Mouse (Mus musculus): ENCODE data around the gene Satb2. TPM values are rescaled to one million over a fixed set of nuclear protein-coding genes. Genes with fewer than 3 reads are reported as not detected.

Satb2 gene
- polyA plus RNA-seq, 1 experiment from 2014 or later = 2.1 TPM

GRCm38 (mm10) chr1:56955739-56956085, 22.7 kb downstream of the Satb2 start:
- no peaks in the 10 kb centered on the region for H3K36me3 ChIP-seq
- no peak overlapping the region for H3K4me3 ChIP-seq
- H3K4me1 ChIP-seq = peaks cover 23% of the 10 kb centered on the region
- H3K4me2 ChIP-seq (replicated peaks) = no peak overlapping the region
- H3K9me3 ChIP-seq = no peaks in the 10 kb centered on the region
- no peak overlapping the region for H3K27ac ChIP-seq
- WGBS = 69% methylated on average over 12 of the region's 12 CpGs
- H3K27me3 ChIP-seq = peaks cover 18% of the 10 kb centered on the region
- ATAC-seq (ENCODE audit: low FRiP score, low read depth) = no peak
- no peak overlapping the region for H3K9ac ChIP-seq

- no peaks in the 10 kb centered on the region for H3K36me3 ChIP-seq
- no peak overlapping the region for H3K4me2 ChIP-seq (replicated peaks)
- no peaks in the 10 kb centered on the region for H3K9me3 ChIP-seq
- no peak for ATAC-seq (ENCODE audit: low FRiP score, low read depth)
- H3K27me3 ChIP-seq = peaks cover 13% of the 10 kb centered on the region
- peaks cover 23% of the 10 kb centered on the region for H3K4me1 ChIP-seq
- no peak overlapping the region for H3K9ac ChIP-seq
- WGBS = 46% methylated on average over 14 of the region's 14 CpGs
- H3K4me3 ChIP-seq = no peak overlapping the region
- no peak overlapping the region for H3K27ac ChIP-seq
Measured at GRCm38 (mm10) chr1:56955055-56955738, 23.3 kb downstream of the Satb2 start.

DNA sequence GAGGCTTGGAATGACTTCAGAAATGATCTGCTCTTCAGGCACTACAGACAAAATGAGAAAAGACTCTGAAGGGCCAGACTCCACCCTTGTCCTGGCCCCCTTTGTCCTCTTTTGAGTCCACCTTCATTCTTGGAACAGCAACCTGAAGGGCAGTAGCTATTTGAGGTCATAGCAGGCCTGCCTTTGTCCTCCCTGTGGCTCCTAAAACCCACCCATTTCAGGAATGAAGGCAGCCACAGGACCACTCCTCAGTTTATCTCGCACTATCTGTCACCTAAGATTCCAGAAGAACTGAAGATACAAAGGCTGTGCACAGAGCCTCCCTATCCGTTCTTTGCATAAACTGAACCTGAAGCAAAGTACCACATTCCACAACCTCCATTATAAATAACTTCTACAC, 24.9 kb downstream of the Satb2 start:
- Histone ChIP-seq H3K9me3 (no peaks in the 10 kb centered on the region), H3K27me3 (peaks cover 10% of the 10 kb centered on the region; the same call in 1 of the 2 replicates), H3K4me3 (no peak overlapping the region), H3K4me2 (replicated peaks) (no peak overlapping the region), H3K9ac (no peak overlapping the region), H3K36me3 (no peaks in the 10 kb centered on the region), H3K4me1 (peaks cover 15% of the 10 kb centered on the region), H3K27ac (no peak overlapping the region)
- 83% methylated on average over 2 of the region's 2 CpGs for WGBS
- no peak for ATAC-seq (ENCODE audit: low FRiP score, low read depth)

DNA sequence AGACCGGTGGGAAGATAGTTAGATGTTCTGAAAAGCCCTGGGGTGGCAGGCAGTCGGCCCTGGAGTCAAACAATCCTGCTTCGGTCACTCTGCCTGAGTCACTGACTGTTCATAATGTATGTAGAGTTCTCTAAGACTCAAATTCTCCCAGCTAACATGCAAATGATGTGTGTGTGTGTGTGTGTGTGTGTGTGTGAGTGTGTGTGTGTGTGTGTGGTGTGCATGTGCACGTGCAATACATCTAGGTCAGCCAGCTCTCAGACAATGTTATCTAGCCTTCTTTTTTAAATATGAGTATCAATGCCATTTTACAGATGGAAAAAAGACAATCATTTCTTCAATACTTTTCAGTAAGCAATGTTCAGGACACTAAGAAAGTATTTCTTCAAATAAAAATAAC, 26.5 kb downstream of the Satb2 start:
- H3K4me3 ChIP-seq = no peak overlapping the region
- H3K27ac ChIP-seq = no peak overlapping the region
- ATAC-seq (ENCODE audit: low FRiP score, low read depth) = no peak
- WGBS = 79% methylated on average over 4 of the region's 4 CpGs
- H3K4me2 ChIP-seq (replicated peaks) = no peak overlapping the region
- H3K4me1 ChIP-seq = 0 out of 2 replicates have a peak, but pooled peaks cover 7% of the 10 kb centered on the region
- H3K9me3 ChIP-seq = no peaks in the 10 kb centered on the region
- H3K36me3 ChIP-seq = no peaks in the 10 kb centered on the region
- no peak overlapping the region for H3K9ac ChIP-seq
- H3K27me3 ChIP-seq = peaks cover 10% of the 10 kb centered on the region; the same call in 1 of the 2 replicates

DNA sequence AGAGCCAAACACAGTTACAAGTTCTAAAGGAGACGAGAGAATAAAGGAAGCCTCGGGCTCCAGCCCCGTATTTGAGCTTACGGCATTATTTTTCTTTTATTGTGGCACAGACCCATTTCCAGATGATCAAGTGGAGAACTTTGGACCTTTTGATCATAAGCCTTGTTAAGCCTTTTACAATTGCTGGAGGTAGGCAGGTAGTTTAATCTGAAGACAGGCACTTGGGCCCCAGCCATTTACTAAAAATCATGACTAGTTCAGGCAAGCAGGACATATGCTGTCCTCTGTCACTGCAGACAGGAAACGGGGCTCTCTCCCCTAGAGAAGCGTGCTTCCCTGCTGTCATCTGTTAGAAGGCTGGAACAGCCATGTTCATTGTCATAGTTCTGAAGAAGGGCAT, 26.9 kb downstream of the Satb2 start:
- 39% methylated on average over 6 of the region's 6 CpGs for WGBS

DNA sequence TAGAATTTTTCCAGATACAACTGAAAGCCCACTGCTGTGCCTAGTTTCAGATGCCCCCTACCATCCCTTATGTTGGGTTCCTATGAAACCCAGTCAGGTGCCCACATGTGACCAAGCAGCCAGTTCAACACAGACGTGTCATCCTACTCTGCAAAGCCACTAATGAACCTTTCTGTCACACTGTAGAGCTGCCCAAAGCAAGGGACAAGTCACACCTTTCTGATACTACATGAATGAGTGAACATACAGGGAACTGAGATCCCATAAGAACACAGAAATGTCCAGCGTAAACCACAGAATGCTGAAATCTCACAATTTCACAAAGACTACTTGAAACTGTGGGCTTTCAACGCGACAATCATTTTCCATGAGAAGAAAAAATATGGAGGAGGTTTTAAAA, 39.0 kb downstream of the Satb2 start:
- Histone ChIP-seq H3K27me3 (no peaks in the 10 kb centered on the region), H3K9ac (no peak overlapping the region), H3K4me1 (no peaks in the 10 kb centered on the region), H3K4me2 (replicated peaks) (no peak overlapping the region), H3K9me3 (no peaks in the 10 kb centered on the region), H3K4me3 (no peak overlapping the region), H3K27ac (no peak overlapping the region), H3K36me3 (no peaks in the 10 kb centered on the region)
- ATAC-seq (ENCODE audit: low FRiP score, low read depth) = no peak
- 86% methylated on average over 4 of the region's 4 CpGs for WGBS

More for the DNA sequence above, 26.9 kb downstream of the Satb2 start:
- Histone ChIP-seq H3K9me3 (no peaks in the 10 kb centered on the region), H3K27me3 (peaks cover 10% of the 10 kb centered on the region; the same call in 1 of the 2 replicates), H3K4me1 (0 out of 2 replicates have a peak, but pooled peaks cover 7% of the 10 kb centered on the region), H3K27ac (no peak overlapping the region), H3K36me3 (no peaks in the 10 kb centered on the region), H3K4me3 (no peak overlapping the region), H3K4me2 (replicated peaks) (no peak overlapping the region), H3K9ac (no peak overlapping the region)
- ATAC-seq (ENCODE audit: low FRiP score, low read depth) = no peak

DNA sequence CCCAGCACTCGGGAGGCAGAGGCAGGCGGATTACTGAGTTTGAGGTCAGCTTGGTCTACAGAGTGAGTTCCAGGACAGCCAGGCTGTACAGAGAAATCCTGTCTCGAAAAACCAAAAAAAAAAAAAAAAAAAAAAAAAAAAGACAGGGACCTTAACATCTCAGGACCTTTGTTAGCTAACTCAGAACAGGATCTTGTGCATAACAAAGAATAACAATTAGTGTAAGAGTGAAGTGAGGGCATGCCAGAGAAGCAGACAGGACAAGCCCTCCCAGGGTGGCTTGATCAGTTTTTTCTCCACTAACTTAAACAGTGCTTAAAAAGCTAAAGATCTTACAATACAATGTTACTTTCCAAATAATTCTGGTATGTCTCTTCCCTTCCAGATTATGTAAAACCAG, 40.0 kb downstream of the Satb2 start:
- H3K27ac ChIP-seq = no peak overlapping the region
- 87% methylated on average over 3 of the region's 3 CpGs for WGBS
- no peaks in the 10 kb centered on the region for H3K27me3 ChIP-seq
- H3K9ac ChIP-seq = no peak overlapping the region
- 0 out of 2 replicates have a peak, but pooled peaks cover 2% of the 10 kb centered on the region for H3K4me1 ChIP-seq
- no peak for ATAC-seq (ENCODE audit: low FRiP score, low read depth)
- no peak overlapping the region for H3K4me2 ChIP-seq (replicated peaks)
- H3K36me3 ChIP-seq = no peaks in the 10 kb centered on the region
- H3K9me3 ChIP-seq = no peaks in the 10 kb centered on the region
- no peak overlapping the region for H3K4me3 ChIP-seq

DNA sequence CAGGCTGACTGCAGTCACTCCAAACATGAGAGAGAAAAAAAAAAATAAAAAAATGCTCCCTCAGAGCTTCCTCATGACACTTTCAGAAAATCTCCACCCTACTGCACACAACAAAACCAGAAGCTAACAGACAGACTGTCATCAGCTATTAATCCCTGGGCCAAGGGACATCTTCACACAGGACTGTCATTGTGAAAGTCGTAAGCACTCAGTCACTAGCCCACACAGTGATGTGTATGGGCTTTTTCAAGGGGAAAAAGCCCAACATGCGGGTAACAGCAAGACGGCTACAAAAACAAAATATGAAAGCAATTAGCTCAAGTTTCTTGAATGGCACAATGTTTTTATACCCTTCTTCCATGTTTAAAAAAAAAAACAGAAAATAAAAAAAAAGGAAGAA, 41.9 kb downstream of the Satb2 start:
- H3K36me3 ChIP-seq = no peaks in the 10 kb centered on the region
- peaks cover 4% of the 10 kb centered on the region; the same call in 1 of the 2 replicates for H3K27me3 ChIP-seq
- H3K4me3 ChIP-seq = no peak overlapping the region
- 0 out of 2 replicates have a peak, but pooled peaks cover 2% of the 10 kb centered on the region for H3K4me1 ChIP-seq
- H3K4me2 ChIP-seq (replicated peaks) = no peak overlapping the region
- no peak overlapping the region for H3K9ac ChIP-seq
- H3K9me3 ChIP-seq = no peaks in the 10 kb centered on the region
- no peak for ATAC-seq (ENCODE audit: low FRiP score, low read depth)
- WGBS = 54% methylated on average over 3 of the region's 3 CpGs
- H3K27ac ChIP-seq = no peak overlapping the region

- no peak overlapping the region for H3K4me3 ChIP-seq
- H3K9me3 ChIP-seq = no peaks in the 10 kb centered on the region
- H3K36me3 ChIP-seq = no peaks in the 10 kb centered on the region
- no peak overlapping the region for H3K4me2 ChIP-seq (replicated peaks)
- peaks cover 7% of the 10 kb centered on the region for H3K27me3 ChIP-seq
- 38% methylated on average over 9 of the region's 9 CpGs for WGBS
- 0 out of 2 replicates have a peak, but pooled peaks cover 2% of the 10 kb centered on the region for H3K4me1 ChIP-seq
- no peak overlapping the region for H3K27ac ChIP-seq
- no peak for ATAC-seq (ENCODE audit: low FRiP score, low read depth)
- H3K9ac ChIP-seq = no peak overlapping the region
Measured at GRCm38 (mm10) chr1:56933821-56934220, 44.6 kb downstream of the Satb2 start.

DNA sequence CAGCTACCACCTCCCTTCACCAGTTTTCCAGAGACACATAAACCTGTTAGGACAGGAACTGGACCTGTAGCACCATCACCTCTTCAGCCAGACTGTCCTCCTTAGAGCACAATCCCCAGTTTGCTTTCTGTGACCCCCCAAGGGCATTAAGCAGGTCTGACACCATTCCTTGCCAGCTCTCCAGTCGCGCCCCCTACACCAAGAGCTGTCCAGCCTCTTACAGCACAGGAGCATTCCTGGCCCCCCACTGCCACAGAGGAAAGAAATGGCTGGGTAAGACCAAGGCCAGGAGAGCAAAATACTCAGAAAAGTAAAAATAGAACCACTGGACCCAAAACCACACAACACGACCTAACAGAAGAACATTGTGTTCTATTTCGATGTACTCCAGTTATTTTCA, 48.4 kb downstream of the Satb2 start:
- Histone ChIP-seq H3K9me3 (no peaks in the 10 kb centered on the region), H3K9ac (no peak overlapping the region), H3K27ac (no peak overlapping the region), H3K4me3 (no peak overlapping the region), H3K27me3 (peaks cover 16% of the 10 kb centered on the region), H3K36me3 (no peaks in the 10 kb centered on the region), H3K4me2 (replicated peaks) (no peak overlapping the region), H3K4me1 (peaks cover 9% of the 10 kb centered on the region)
- ATAC-seq (ENCODE audit: low FRiP score, low read depth) = no peak
- 77% methylated on average over 4 of the region's 4 CpGs for WGBS

DNA sequence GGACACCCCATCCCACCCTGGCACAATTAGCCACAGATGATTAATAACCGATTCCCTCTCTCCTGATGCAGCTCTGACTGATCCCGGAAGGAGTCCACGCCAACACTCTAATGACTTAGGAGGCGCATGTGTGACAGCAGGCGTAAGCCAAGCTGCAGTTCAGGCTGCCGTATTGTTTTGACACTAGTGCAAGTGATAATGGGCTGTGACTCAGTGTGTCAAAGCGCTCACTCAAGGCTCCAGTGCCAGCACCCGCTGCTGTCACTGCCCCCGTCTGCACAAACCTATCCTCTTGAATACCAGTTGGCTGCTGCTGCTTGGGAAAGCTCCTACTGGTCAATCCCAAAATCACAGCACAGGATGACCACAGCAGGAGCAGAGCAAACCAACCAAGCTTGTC, 49.7 kb downstream of the Satb2 start:
- no peak for ATAC-seq (ENCODE audit: low FRiP score, low read depth)

DNA sequence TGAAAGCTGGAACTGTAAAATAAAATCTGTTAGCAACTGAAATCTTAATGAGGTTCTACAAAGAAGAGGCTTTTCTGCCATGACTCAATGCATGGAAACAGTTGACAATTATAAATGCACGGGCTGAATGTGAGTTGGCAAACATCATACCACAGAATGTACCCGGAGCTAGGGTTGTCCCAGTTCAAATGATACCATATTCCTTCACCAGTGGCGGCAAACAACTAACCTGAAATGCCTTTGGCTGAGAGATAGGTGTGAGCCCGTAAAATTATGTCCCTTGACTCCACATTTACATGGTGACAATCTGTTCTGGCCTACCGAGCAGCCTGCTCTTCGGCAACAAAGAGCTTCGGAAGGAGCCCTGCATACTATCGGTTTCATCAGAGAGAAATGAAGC, 58.0 kb downstream of the Satb2 start:
- Histone ChIP-seq H3K4me2 (replicated peaks) (no peak overlapping the region), H3K9ac (no peak overlapping the region), H3K4me3 (no peak overlapping the region), H3K27ac (no peak overlapping the region), H3K4me1 (peaks cover 6% of the 10 kb centered on the region; the same call in 1 of the 2 replicates), H3K9me3 (no peaks in the 10 kb centered on the region), H3K27me3 (0 out of 2 replicates have a peak, but pooled peaks cover 5% of the 10 kb centered on the region), H3K36me3 (no peaks in the 10 kb centered on the region)
- ATAC-seq (ENCODE audit: low FRiP score, low read depth) = no peak
- WGBS = 88% methylated on average over 8 of the region's 8 CpGs

More for the DNA sequence above, 49.7 kb downstream of the Satb2 start:
- Histone ChIP-seq H3K9ac (no peak overlapping the region), H3K27ac (no peak overlapping the region; the same call in 1 of the 2 replicates), H3K27me3 (peaks cover 22% of the 10 kb centered on the region), H3K4me2 (replicated peaks) (no peak overlapping the region), H3K9me3 (no peaks in the 10 kb centered on the region), H3K4me1 (peaks cover 8% of the 10 kb centered on the region), H3K36me3 (no peaks in the 10 kb centered on the region), H3K4me3 (no peak overlapping the region)
- WGBS = 57% methylated on average over 9 of the region's 9 CpGs

DNA sequence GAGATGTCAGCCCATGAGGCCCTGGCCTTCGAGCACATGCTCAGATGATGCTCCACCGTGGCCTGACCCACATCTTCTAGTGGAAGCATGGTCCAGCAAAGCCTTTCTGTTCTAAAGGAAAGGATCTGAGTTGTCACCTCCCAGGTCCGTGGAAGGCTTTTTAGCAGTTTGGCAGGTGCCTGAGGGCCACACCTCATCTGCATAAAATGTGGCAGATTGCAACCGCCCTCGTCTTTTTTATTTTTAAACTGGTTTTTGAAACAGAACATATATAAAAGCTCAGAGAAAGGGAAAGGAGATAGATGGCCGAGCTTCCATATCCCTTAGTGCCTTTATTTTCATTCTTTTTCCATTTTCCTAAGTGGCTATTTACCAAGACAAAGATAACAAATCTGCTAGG, 64.2 kb downstream of the Satb2 start:
- Histone ChIP-seq H3K4me1 (no peaks in the 10 kb centered on the region), H3K27ac (no peak overlapping the region), H3K36me3 (no peaks in the 10 kb centered on the region), H3K27me3 (no peaks in the 10 kb centered on the region), H3K9me3 (no peaks in the 10 kb centered on the region), H3K4me2 (replicated peaks) (no peak overlapping the region), H3K4me3 (no peak overlapping the region), H3K9ac (no peak overlapping the region)
- 86% methylated on average over 6 of the region's 6 CpGs for WGBS
- no peak for ATAC-seq (ENCODE audit: low FRiP score, low read depth)
